Mouse (Mus musculus): ENCODE results near the gene Thada.
"Not testable (repeated sequence)": the region's sequence is repeated elsewhere in the genome, so short reads cannot be mapped to it uniquely, and the experiment has no call there.

Thada gene

GRCm38 (mm10) chr17:84233758-84234157 is 232.2 kb downstream of the Thada start:
- no peak for DNase-seq (ENCODE audit: low read depth in 1 of 2, low spot score in 2 of 2)

- no peak for DNase-seq (ENCODE audit: low read depth in 1 of 2, low spot score in 2 of 2)
Observed at GRCm38 (mm10) chr17:84231361-84231760, 234.6 kb downstream of the Thada start.

- DNase-seq (ENCODE audit: low read depth in 1 of 2, low spot score in 2 of 2), result no peak
Observed at GRCm38 (mm10) chr17:84228223-84228622, 237.8 kb downstream of the Thada start.

GRCm38 (mm10) chr17:84226681-84227080 is 239.3 kb downstream of the Thada start:
- no peak for DNase-seq (ENCODE audit: low read depth in 1 of 2, low spot score in 2 of 2)

- no peak for DNase-seq (ENCODE audit: low read depth in 1 of 2, low spot score in 2 of 2)
Observed at GRCm38 (mm10) chr17:84226231-84226630, 239.8 kb downstream of the Thada start.

- no peak for DNase-seq (ENCODE audit: low read depth in 1 of 2, low spot score in 2 of 2)
Observed at GRCm38 (mm10) chr17:84224217-84224887, 241.7 kb downstream of the Thada start.

- DNase-seq (ENCODE audit: low read depth in 1 of 2, low spot score in 2 of 2), result not testable (repeated sequence)
Observed at GRCm38 (mm10) chr17:84218841-84219240, 247.2 kb downstream of the Thada start.

GRCm38 (mm10) chr17:84217696-84218095 is 248.3 kb downstream of the Thada start:
- no peak for DNase-seq (ENCODE audit: low read depth in 1 of 2, low spot score in 2 of 2)

GRCm38 (mm10) chr17:84215264-84215960 is 250.6 kb downstream of the Thada start:
- no peak for DNase-seq (ENCODE audit: low read depth in 1 of 2, low spot score in 2 of 2)

GRCm38 (mm10) chr17:84213464-84213863 is 252.5 kb downstream of the Thada start:
- no peak for DNase-seq (ENCODE audit: low read depth in 1 of 2, low spot score in 2 of 2)

GRCm38 (mm10) chr17:84207611-84208010 is 258.4 kb downstream of the Thada start:
- DNase-seq (ENCODE audit: low read depth in 1 of 2, low spot score in 2 of 2), result no peak

GRCm38 (mm10) chr17:84206239-84206638 is 259.8 kb downstream of the Thada start:
- no peak for DNase-seq (ENCODE audit: low read depth in 1 of 2, low spot score in 2 of 2)

GRCm38 (mm10) chr17:84204962-84205361 is 261.0 kb downstream of the Thada start:
- no peak for DNase-seq (ENCODE audit: low read depth in 1 of 2, low spot score in 2 of 2)

- no peak for DNase-seq (ENCODE audit: low read depth in 1 of 2, low spot score in 2 of 2)
Observed at GRCm38 (mm10) chr17:84203340-84203739, 262.7 kb downstream of the Thada start.

GRCm38 (mm10) chr17:84201183-84201582 is 264.8 kb downstream of the Thada start:
- DNase-seq (ENCODE audit: low read depth in 1 of 2, low spot score in 2 of 2), result no peak

- DNase-seq (ENCODE audit: low read depth in 1 of 2, low spot score in 2 of 2), result no peak
Observed at GRCm38 (mm10) chr17:84197912-84198344, 268.1 kb downstream of the Thada start.

GRCm38 (mm10) chr17:84196329-84196728 is 269.7 kb downstream of the Thada start:
- DNase-seq (ENCODE audit: low read depth in 1 of 2, low spot score in 2 of 2), result no peak

- no peak for DNase-seq (ENCODE audit: low read depth in 1 of 2, low spot score in 2 of 2)
Observed at GRCm38 (mm10) chr17:84195835-84196234, 270.2 kb downstream of the Thada start.

GRCm38 (mm10) chr17:84195003-84195395 is 271.0 kb downstream of the Thada start:
- DNase-seq (ENCODE audit: low read depth in 1 of 2, low spot score in 2 of 2), result no peak

GRCm38 (mm10) chr17:84194282-84195002 is 271.6 kb downstream of the Thada start:
- DNase-seq (ENCODE audit: low read depth in 1 of 2, low spot score in 2 of 2), result peak in 1 of 2 experiments; percentile 1

GRCm38 (mm10) chr17:84193411-84193810 is 272.6 kb downstream of the Thada start:
- no peak for DNase-seq (ENCODE audit: low read depth in 1 of 2, low spot score in 2 of 2)

GRCm38 (mm10) chr17:84191946-84192345 is 274.1 kb downstream of the Thada start:
- DNase-seq (ENCODE audit: low read depth in 1 of 2, low spot score in 2 of 2), result no peak

All from monocyte, adult 2 months (primary cell).